ENCODE assay signal across 8 mouse cellular contexts in genomic region chr13:12160121-12160475, GRCm38 (mm10). TPM values are rescaled to one million over a fixed set of nuclear protein-coding genes. Genes with fewer than 3 reads are reported as not detected.
DNase-seq lines count a peak whose midpoint lies in the region; ATAC-seq and TF ChIP-seq lines count a peak whose summit lies in the region.

No protein-coding gene starts in this region.

- peak; percentile 78 for DNase-seq in left cerebral cortex, postnatal 4 days
- no peak for DNase-seq in left cerebral cortex, adult 18-20 months (ENCODE audit: low spot score in 2 of 2)
- peak; percentile 92 for DNase-seq in adrenal gland, postnatal 10 days
- DNase-seq in gastrocnemius, adult 18-20 months (ENCODE audit: low spot score), result peak; percentile 15
- peak; percentile 69 for DNase-seq in hindbrain, postnatal 0 days (ENCODE audit: low spot score)
- DNase-seq in forebrain, embryonic 11.5 days (ENCODE audit: low spot score), result no peak
- no peak for DNase-seq in embryo, embryonic 10.5 days (ENCODE audit: low spot score)

- WGBS in hindbrain, postnatal 0 days, result 35% methylated on average over 3 of the region's 3 CpGs
- 94% methylated on average over 3 of the region's 3 CpGs for WGBS in forebrain, embryonic 11.5 days

- H3K4me1 ChIP-seq in hindbrain, postnatal 0 days (ENCODE audit: insufficient read depth, low read length), result 0 out of 2 replicates have a peak, but pooled peaks cover 4% of the 10 kb centered on the region
- H3K4me1 ChIP-seq in forebrain, embryonic 11.5 days (replicated peaks; ENCODE audit: control insufficient read depth, insufficient read depth, low read length), result no peaks in the 10 kb centered on the region

- H3K36me3 ChIP-seq in hindbrain, postnatal 0 days (ENCODE audit: insufficient read depth, low read length), result no peaks in the 10 kb centered on the region
- H3K36me3 ChIP-seq in forebrain, embryonic 11.5 days (ENCODE audit: control insufficient read depth, insufficient read depth, low read length), result no peaks in the 10 kb centered on the region

- peak; percentile 68 for ATAC-seq in hindbrain, postnatal 0 days
- no peak for ATAC-seq in activated CD4-positive, CD25-positive, alpha-beta regulatory T cell, adult 4 months
- ATAC-seq in forebrain, embryonic 11.5 days (replicated peaks; ENCODE audit: low FRiP score), result no peak

- H3K27ac ChIP-seq in hindbrain, postnatal 0 days, result no peak overlapping the region
- no peak overlapping the region for H3K27ac ChIP-seq in forebrain, embryonic 11.5 days (ENCODE audit: low read depth, low read length)

- intact Hi-C loops in left cerebral cortex, postnatal 4 days (cut with DNase I), result no loop called here

- H3K4me2 ChIP-seq in hindbrain, postnatal 0 days (ENCODE audit: low read depth, low read length), result no peak overlapping the region
- H3K4me2 ChIP-seq in forebrain, embryonic 11.5 days (ENCODE audit: low read depth, low read length, severe bottlenecking), result no peak overlapping the region

- no peak overlapping the region for H3K9ac ChIP-seq in hindbrain, postnatal 0 days (replicated peaks; ENCODE audit: low read length)
- no peak overlapping the region for H3K9ac ChIP-seq in forebrain, embryonic 11.5 days (ENCODE audit: low read length)

- no peaks in the 10 kb centered on the region for H3K27me3 ChIP-seq in hindbrain, postnatal 0 days (ENCODE audit: insufficient read depth, low read length)
- H3K27me3 ChIP-seq in forebrain, embryonic 11.5 days (ENCODE audit: control insufficient read depth, insufficient read depth, low read length), result no peaks in the 10 kb centered on the region

- H3K4me3 ChIP-seq in hindbrain, postnatal 0 days (ENCODE audit: low read length), result no peak overlapping the region
- H3K4me3 ChIP-seq in forebrain, embryonic 11.5 days (ENCODE audit: low read depth, low read length), result no peak overlapping the region

- H3K9me3 ChIP-seq in hindbrain, postnatal 0 days (ENCODE audit: low read length), result no peaks in the 10 kb centered on the region
- H3K9me3 ChIP-seq in forebrain, embryonic 11.5 days (ENCODE audit: control insufficient read depth, low read length), result no peaks in the 10 kb centered on the region

- TF ChIP-seq CTCF in hindbrain, postnatal 0 days (IDR thresholded peaks at IDR 0.05; ENCODE audit: low read depth), result no peak

RNA-seq across cellular contexts. Expression of gene Ryr2, which starts 53.4 kb away (rescaled TPM):
- 10 to 100 TPM; 89.2 to 97.4 TPM for total RNA-seq in left cerebral cortex, postnatal 4 days (2021)
- 100 to 1,000 TPM; 150 to 159 TPM for total RNA-seq in left cerebral cortex, adult 18-20 months (2021)
- total RNA-seq in adrenal gland, postnatal 10 days (2021), result 10 to 100 TPM in 1 of 2 experiments, 1 to 10 TPM in 1; 7.9 to 13.5 TPM
- total RNA-seq in gastrocnemius, adult 18-20 months (2021), result under 1 TPM; 0.16 to 0.45 TPM
- total RNA-seq in hindbrain, postnatal 0 days (2014; rRNA removed), result 22.3 and 29.8 TPM in 2 replicates
- 3.8 and 4.7 TPM in 2 replicates for polyA plus RNA-seq in hindbrain, postnatal 0 days (2015; fragmentation: Nextera tagmentation; extraction: Ambion mirVana)
- not detected for polyA plus RNA-seq in activated CD4-positive, CD25-positive, alpha-beta regulatory T cell, adult 4 months (2017; shearing (Covaris generic))
- polyA plus RNA-seq in forebrain, embryonic 11.5 days (2014; fragmentation: Nextera tagmentation; extraction: Ambion mirVana), result 0.48 and 0.51 TPM in 2 replicates

Comparison
In these comparisons a context has a peak if more than half of its experiments do, and no peak if none do; other contexts are left out.
1. DNase-seq: peak in left cerebral cortex, postnatal 4 days (single experiment), adrenal gland, postnatal 10 days (single experiment), gastrocnemius, adult 18-20 months (single experiment) and hindbrain, postnatal 0 days (single experiment); none in left cerebral cortex, adult 18-20 months (0 of 2), forebrain, embryonic 11.5 days (single experiment) and embryo, embryonic 10.5 days (single experiment).
2. RNA of gene Ryr2, which starts 53.4 kb away (total RNA-seq): 150 to 159 TPM in left cerebral cortex, adult 18-20 months, 89.2 to 97.4 TPM in left cerebral cortex, postnatal 4 days, 22.3 to 29.8 TPM in hindbrain, postnatal 0 days and 7.9 to 13.5 TPM in adrenal gland, postnatal 10 days; 0.16 to 0.45 TPM in gastrocnemius, adult 18-20 months; every median in the first group is over 4 times any median in the second.